Mouse (Mus musculus) spleen, postnatal 10 days (tissue): ENCODE results near the gene Ppm1d.

Experiments
- DNase-seq, 2 experiments: peaks; one replicate each; pipeline ENCODE4 v3.0.0; 2021 to 2022; ENCODE audit warnings: low spot score in 2 of 2

The Ppm1d gene

GRCm38 (mm10) chr11:85329167-85329894 is 18.3 kb downstream of the Ppm1d start:
- DNase-seq: no peak

DNA sequence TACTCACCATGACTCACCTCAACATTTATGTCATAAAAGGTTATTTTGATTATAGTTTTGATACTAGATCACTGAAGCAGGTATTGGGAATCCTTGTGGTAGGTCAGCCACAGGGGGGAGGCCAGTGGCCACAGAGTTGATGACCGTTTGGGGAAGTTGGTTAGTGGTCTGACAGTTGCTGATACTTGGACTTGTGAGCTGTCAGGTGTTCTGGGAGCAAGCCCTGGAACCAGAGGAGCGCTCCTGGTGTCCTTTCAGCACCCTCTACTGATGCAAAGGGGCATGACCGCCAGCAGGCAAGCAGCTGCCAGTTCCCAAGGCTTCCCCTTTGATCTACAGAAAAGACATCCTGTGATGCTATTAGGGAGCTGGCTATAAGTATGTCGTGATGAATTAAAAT is 23.7 kb downstream of the Ppm1d start:
- DNase-seq: peak in 1 of 2 experiments; percentile 64

- DNase-seq: peak; percentile 49 to 76
Measured at GRCm38 (mm10) chr11:85339173-85339831, 28.3 kb downstream of the Ppm1d start.

DNA sequence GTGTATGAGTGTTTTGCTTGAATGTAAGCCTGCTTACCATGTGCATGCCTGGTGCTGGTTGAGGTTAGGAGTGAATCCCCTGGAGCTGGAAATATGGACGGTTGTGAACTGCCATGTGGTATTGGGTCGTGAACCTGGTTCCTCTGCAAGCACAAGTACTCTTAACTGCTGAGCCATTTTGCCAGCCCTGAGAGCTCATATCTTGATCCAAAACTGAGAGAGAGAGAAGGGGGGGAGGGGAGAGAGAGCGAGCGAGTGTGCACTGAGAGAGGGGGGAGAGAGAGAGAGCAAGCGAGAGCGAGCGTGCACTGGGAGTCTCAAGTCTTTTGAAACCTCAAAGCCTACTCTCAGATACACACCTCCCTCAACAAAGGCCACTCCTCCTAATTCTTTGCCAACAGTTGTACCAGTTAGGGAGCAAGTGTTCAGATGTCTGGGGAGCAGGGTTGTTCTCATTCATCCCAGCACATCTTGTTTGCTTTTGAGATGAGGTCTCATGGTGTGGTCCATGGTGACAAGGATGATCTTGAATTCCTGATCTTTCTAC is 29.1 kb downstream of the Ppm1d start:
- DNase-seq: no peak

DNA sequence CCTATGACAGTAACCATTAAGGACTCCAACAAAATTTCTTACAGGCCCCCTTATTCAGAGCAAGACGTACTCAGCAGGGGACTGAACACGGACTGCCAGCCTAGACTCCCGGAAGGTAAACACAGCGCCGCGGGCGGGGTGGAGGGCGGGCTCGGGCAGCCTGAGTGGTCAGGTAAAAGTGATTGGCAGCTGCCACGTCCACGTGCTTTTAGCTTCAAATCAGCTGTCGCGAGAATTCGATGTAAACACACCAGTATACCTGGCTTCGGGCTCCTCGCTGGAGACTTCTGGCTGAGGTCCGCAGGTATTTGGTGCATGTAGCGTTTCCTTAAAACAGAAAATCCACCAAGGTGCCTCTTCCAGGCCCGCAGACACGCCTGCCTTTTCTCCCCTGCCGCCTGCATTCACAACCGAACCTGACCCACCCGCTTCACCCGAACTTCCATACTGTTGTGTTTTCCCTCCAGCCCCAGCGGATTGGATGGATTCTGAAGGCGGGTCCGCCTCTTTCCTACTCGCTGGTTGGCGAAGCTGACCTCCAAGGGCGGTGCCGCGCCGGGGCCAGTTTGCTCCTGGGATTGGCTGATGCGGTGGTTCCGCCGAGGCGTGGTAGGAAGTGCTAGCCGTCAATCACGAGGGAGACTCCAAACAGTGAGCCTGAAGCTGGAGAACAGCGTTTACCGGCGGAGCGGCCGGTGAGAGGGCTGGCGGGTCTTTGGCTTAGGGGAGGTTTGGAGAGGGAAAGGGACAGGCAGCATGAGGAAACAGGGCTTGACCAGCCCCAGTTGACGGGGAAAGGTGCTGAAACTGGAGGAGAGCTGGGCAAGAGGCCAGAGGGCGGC is 41.7 kb downstream of the Ppm1d start, which contains the start of gene Bcas3:
Gene Bcas3 (plus strand): TSS at position 629 of the 842 bp plus-strand sequence.
- DNase-seq: peak; percentile 95 to 98

GRCm38 (mm10) chr11:85353819-85354218 is 42.8 kb downstream of the Ppm1d start:
- no peak for DNase-seq

GRCm38 (mm10) chr11:85359641-85360040 is 48.6 kb downstream of the Ppm1d start:
- no peak for DNase-seq

DNA sequence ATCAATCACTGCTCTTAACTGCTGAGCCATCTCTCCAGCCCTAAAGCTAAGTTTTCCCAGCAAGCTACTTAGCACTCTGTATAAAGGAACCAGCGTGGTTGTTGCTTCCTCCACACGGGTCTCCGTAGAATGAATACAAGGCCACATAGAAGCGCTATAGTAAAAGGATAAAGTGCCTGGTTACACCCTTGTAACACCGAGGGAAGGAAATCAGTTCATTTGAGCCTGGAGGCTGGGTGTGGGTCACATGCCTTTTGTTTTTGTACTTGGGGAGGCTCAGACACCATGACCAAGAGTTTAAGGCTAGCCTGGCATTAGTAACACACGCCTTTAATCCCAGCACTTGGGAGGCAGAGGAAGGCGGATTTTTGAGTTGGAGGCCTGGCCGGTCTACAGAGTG is 50.6 kb downstream of the Ppm1d start:
- no peak for DNase-seq

DNA sequence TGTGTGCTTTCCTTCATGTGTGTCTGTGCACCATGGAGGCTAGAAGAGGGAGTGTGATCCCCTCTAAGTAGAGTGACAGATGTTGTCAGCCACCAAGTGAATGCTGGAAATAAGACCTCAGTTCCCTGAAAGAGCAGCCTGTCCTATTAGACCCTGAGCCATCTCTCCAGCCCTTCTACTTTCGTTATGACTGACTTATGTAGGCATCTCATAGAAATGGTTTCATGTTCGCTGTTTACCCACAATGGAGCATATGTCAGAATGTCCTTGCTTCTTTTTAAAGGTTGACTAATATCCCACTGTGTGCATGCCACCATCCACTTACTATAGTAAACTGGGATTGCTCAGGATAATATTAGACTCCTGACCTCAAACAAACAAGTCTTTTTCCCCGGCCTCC is 55.1 kb downstream of the Ppm1d start:
- no peak for DNase-seq

DNA sequence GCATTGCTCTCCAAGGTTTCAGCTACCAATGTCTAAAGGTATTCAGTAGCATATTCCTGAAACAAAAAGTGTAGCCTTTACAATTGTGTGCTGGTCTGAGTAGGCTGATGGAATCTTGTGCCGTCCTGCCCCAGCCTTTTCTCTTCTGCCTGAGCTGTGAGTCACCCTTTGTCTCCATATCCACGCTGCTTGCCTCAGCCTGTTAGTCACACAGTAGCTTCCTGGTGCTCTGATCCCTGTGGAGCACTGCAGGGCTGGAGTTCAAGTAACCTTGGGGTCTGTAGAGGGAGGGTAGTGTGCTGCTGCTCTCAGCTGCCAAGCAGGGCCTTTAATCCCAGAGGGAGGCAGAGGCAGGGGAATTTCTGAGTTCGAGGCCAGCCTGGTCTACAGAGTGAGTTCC is 56.8 kb downstream of the Ppm1d start:
- no peak for DNase-seq

DNA sequence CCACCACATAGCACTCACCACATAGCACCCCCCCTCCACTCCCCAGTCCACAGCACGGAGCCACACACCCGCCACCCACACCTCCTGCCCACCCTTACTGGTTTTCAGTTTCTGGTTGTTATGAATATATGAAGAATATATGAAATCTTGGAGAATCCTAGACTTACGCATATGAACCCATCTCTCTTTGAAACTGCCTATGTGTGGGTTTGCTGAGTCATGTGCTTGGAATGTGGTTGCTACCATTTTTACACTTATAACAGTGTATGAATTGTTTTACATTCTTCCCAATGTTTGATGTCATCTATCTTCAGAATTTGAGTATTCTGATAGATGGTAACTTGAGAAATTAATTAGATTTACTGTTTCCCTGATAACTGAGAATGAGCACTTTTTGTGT is 68.0 kb downstream of the Ppm1d start:
- DNase-seq: no peak

DNA sequence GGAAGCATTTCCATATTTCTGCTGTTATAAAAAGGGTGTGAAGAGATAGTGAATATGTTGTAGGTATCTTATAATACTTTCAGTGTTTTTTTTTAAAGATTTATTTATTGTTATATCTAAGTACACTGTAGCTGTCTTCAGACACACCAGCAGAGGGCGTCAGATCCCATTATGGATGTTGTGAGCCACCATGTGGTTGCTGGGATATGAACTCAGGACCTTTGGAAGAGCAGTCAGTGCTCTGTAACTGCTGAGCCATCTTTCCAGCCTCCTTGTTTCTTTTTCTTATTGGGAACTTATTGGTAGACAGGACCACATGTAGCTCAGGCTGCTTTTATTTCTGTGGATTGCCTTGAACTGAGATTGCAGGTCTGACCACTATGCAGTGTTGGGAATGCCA is 69.0 kb downstream of the Ppm1d start:
- DNase-seq: no peak

GRCm38 (mm10) chr11:85382055-85382454 is 71.0 kb downstream of the Ppm1d start:
- peak; percentile 36 to 73 for DNase-seq

DNA sequence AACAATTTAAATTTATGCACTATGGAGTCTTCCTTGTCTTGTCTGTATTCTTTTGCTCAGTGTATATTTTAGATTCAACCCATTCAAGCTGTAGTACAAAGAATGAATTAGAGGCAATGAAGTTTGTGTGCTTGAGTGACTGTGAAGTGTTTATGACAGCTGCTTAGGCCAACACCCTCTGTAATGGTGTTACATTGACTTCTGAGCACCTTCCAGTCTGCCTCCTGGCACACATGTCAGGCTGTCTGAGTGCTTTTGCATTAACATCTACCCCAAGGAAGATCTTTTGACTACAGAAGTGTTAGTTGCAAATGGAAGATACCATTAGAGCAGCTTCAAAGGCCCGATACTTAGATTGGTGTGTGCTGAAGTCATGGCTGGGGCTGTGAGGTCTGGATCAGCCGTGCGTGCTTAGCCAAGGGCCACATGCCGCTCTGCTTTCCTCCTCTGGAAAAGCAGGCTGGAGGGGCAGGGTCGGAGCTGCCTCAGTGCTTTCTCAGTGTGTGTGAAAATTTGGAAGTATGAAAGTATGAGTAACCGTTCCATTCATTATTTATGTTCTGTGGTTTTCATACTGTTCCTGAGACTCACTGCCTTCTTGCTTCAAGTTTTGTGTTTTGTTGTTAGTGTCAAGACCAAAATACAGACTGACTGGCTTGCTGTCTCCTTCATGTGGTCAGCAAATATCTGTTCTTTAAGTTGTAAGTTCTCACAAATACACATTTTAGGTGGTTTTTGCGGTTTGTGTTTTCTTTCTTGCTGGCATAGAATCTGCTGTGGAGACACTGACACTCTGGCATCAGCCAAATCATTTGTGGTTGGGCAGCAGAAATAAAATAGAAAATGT is 73.2 kb downstream of the Ppm1d start:
- no peak for DNase-seq

- DNase-seq: no peak
Measured at GRCm38 (mm10) chr11:85392179-85392863, 81.3 kb downstream of the Ppm1d start.

DNA sequence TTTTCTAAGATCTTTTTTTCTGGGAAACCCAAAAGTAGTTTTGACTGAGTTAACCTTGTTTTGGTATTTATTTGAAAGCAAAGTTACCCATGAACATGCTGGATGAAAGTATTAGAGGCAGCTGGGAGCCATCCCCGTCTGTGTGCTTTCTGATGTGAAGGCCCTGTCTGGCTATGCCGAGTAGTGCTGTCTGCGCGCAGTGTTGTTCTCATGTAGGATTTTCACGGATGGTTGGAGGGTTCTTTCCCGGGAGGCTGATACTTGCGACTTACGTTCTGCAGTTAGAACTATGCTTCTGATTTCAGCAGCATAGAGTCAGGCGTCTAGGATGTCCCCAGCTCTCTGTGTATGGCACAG is 81.8 kb downstream of the Ppm1d start:
- DNase-seq: no peak

DNA sequence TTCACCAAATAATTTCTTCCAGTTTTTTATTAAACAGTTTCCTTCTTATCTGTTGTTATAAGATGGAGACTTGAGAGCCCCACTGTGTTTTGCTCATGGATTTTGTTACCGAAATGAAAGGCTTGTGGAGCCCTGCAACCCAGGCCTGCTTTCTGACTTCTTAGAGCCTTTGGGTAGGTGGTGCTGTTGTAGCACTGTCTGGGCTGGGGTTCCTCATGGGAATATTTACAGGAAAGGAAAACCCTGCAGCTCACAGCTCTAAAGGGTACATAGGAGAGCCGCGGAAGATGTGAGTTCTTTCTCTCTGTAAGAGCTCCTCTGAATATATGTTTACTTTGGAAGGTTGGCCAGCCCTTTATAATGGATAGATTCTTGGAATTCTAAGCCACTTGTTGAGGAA is 82.9 kb downstream of the Ppm1d start:
- no peak for DNase-seq

- no peak for DNase-seq
Measured at GRCm38 (mm10) chr11:85395361-85395760, 84.3 kb downstream of the Ppm1d start.
